Mouse (Mus musculus): ENCODE measurements around the gene Klrb1. TPM values are rescaled to one million over a fixed set of nuclear protein-coding genes. Genes with fewer than 3 reads are reported as not detected.
"Not testable (repeated sequence)": the region's sequence is repeated elsewhere in the genome, so short reads cannot be mapped to it uniquely, and the experiment has no call there.

Gene Klrb1
- polyA plus RNA-seq (2015; fragmentation: Nextera tagmentation; extraction: Ambion mirVana), result not detected in 2 replicates

DNA sequence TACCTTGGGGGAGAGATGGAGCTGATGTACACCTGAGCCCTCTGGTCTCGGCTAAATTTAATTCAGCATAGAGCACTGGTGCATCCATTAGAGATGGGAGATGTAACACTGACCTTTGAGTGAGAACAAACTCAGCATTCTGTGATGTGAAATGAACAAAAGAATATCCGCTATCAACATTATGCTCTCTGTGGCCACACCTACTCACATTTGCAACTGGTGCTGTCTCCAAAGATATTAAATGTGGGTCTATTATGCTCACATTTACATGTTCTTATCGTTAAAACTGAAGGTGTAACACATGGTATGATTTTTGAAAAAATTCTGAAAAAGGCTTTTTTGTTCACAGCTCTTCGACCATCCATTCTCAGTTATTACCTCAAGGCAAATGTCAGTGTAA, at the start of gene Klrb1:
Gene Klrb1, minus strand, starts transcription at position 101 of the 400 bp plus-strand sequence.
- Histone ChIP-seq H3K9ac (no peak within 1 kb of the TSS), H3K27me3 (replicated peaks) (no peaks in the 10 kb centered on the region), H3K4me1 (no peaks in the 10 kb centered on the region), H3K4me3 (replicated peaks) (no peak within 1 kb of the TSS), H3K4me2 (no peak within 1 kb of the TSS), H3K27ac (no peak within 1 kb of the TSS), H3K9me3 (no peaks in the 10 kb centered on the region), H3K36me3 (no peaks in the 10 kb centered on the region)
- 81% methylated on average over 4 of the region's 4 CpGs for WGBS
- no peak for ATAC-seq (ENCODE audit: insufficient read depth, low FRiP score, low read depth)

DNA sequence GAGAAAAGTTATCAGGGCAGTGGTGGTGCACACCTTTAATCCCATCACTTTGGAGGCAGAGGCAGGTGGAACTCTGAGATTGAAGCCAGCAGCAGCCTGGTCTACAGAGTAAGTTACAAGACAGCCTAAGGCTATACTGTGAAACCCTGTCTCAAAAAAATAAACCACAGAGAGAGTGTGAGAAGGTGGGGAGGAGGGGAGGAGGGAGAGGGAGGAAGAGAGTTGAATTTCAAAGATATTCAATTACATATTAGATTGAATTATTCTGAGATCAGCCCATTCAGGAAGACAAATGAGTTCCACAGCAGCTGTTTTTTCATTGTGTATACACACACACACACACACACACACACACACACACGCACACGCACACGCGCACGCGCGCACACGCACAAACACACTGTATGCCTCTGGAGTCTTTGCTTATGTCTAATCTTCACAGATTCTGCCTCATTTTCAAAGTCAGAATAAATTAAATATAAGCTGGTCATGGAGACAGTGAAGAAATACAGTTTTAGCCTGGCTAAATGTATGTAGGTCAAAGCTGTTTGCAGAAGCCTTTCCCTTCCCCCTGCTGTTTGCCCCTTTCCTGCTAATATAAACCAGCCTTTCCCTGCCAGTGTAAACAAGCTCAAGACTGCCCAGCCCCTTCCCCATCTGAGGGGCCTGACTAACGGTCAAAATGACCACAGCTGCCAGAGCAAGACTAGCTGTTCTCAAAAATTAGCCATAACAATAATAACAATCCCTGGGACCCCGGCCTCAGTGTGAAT, 46.8 kb upstream of the Klrb1 start:
- WGBS, result 51% methylated on average over 10 of the region's 10 CpGs
- Histone ChIP-seq H3K4me3 (replicated peaks) (no peak overlapping the region), H3K4me2 (peak overlapping the region; percentile 23), H3K27me3 (replicated peaks) (no peaks in the 10 kb centered on the region), H3K4me1 (no peaks in the 10 kb centered on the region), H3K27ac (peak overlapping the region; percentile 65), H3K9ac (no peak overlapping the region), H3K9me3 (no peaks in the 10 kb centered on the region), H3K36me3 (no peaks in the 10 kb centered on the region)
- peak; percentile 44; the same call in 1 of the 2 replicates for ATAC-seq (ENCODE audit: insufficient read depth, low FRiP score, low read depth)

DNA sequence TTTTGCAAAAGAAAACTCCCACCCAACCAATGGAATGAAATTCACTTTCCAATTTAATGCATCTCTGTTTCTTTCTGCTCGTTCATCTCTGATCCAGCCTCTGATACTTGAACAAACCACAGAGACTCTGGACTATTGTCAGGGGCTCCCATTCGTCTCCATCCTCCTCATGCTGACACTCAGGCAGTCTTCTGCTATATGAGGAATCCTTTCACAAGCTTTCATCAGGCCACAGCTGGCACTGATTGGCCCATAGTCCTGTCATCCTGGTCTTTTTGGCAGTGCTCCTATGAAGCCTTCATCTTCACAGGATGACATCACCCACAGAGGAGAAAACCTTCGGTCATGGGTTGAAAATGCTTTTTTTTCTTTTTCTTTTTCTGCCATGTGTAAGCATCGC, 45.2 kb upstream of the Klrb1 start:
- ATAC-seq (ENCODE audit: insufficient read depth, low FRiP score, low read depth), result no peak
- Histone ChIP-seq H3K27me3 (replicated peaks) (no peaks in the 10 kb centered on the region), H3K4me3 (replicated peaks) (no peak overlapping the region), H3K4me2 (no peak overlapping the region), H3K4me1 (no peaks in the 10 kb centered on the region), H3K9ac (no peak overlapping the region), H3K27ac (no peak overlapping the region), H3K36me3 (no peaks in the 10 kb centered on the region), H3K9me3 (no peaks in the 10 kb centered on the region)
- WGBS, result 80% methylated on average over 4 of the region's 4 CpGs

DNA sequence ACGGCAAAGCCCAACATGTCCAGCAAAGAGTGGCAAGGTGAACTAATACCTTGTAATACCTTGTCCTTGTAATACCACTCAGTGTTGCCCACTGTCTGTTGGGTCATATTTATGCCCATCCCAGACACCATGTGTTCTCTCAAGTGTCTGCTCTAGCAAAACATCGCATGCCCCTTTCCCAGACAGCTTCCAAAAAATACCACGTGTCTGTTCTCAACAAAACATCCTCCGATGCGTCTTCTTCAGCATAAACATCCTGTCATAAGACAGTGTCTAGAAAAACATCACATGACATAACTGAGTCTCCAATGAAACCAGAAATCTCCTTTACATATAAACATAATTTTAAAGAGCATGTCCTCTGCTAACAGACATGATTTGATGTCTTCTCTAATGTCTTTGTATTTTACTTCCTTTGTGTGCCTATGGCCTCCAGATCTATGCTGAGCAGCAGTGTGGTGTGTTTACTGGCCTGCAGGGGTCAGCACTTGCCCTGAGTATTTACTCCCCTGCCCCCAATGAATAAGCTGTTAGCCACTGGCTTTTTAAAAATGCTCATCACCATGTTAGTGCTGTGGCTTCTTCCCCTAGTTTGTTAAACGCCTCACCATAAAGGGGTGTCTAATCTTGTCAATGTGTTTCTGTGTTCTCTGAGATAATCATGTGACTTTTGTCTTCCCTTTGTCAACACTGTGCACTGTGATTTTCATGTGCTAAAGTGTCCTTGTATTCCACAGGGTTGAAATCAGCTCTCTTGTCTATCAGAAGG, 43.8 kb upstream of the Klrb1 start:
- not testable (repeated sequence) for H3K4me2 ChIP-seq; H3K9me3 ChIP-seq; H3K27me3 ChIP-seq (replicated peaks); H3K4me1 ChIP-seq; H3K9ac ChIP-seq; H3K4me3 ChIP-seq (replicated peaks); H3K36me3 ChIP-seq; ATAC-seq (ENCODE audit: insufficient read depth, low FRiP score, low read depth); H3K27ac ChIP-seq
- 54% methylated on average over 6 of the region's 6 CpGs for WGBS

DNA sequence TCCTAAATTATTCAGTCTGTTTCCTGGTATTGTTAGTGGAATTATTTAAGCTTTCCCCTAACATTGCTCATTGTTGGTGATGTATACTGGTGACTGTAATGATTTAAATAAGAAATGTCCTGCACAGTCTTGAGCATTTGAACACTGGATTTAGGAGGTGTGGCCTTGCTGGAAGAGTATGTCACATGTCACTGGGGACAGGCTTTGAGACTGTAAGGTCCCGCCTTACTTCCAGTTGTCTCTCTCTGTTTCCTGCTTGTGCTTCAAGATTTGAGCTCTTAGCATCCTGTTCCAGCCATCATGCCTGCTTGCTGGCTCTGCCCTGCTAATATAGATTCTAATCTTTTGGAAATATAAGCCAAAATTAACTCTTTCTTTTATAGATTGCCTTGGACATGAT, 42.4 kb upstream of the Klrb1 start:
- Histone ChIP-seq H3K27me3 (replicated peaks) (no peaks in the 10 kb centered on the region), H3K9ac (no peak overlapping the region), H3K4me2 (no peak overlapping the region), H3K4me3 (replicated peaks) (no peak overlapping the region), H3K36me3 (no peaks in the 10 kb centered on the region), H3K27ac (no peak overlapping the region), H3K9me3 (no peaks in the 10 kb centered on the region), H3K4me1 (no peaks in the 10 kb centered on the region; the same call in 1 of the 2 replicates)
- ATAC-seq (ENCODE audit: insufficient read depth, low FRiP score, low read depth), result no peak
- 87% methylated on average over 1 of the region's 1 CpGs for WGBS

DNA sequence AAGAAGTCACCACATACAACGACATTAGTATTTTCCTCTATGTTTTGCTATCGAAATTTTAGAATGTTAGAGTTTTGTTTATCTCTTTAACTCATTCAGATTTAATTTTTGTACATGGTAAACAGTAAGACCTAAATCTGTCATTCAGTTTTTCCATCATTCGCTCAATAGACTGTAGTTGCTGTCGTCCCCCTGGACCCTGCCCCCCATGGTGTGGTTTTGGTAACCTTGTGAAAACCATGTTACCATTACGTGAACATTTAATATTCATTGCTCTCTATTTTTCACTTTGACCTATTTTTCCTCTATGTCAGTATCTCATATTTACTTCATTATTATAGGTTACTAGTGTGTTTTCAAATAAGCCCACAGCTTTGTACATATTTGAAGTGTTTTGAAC, 41.7 kb upstream of the Klrb1 start:
- no peak for ATAC-seq (ENCODE audit: insufficient read depth, low FRiP score, low read depth)
- H3K27me3 ChIP-seq (replicated peaks), result no peaks in the 10 kb centered on the region
- peak overlapping the region; percentile 44 for H3K4me2 ChIP-seq
- H3K4me3 ChIP-seq (replicated peaks), result peak overlapping the region; percentile 40
- no peaks in the 10 kb centered on the region for H3K36me3 ChIP-seq
- 23% methylated on average over 5 of the region's 5 CpGs for WGBS
- H3K9me3 ChIP-seq, result no peaks in the 10 kb centered on the region
- H3K27ac ChIP-seq, result peak overlapping the region; percentile 21; the same call in 1 of the 2 replicates
- H3K4me1 ChIP-seq, result no peaks in the 10 kb centered on the region; the same call in 1 of the 2 replicates
- H3K9ac ChIP-seq, result peak overlapping the region; percentile 2; the same call in 1 of the 2 replicates

DNA sequence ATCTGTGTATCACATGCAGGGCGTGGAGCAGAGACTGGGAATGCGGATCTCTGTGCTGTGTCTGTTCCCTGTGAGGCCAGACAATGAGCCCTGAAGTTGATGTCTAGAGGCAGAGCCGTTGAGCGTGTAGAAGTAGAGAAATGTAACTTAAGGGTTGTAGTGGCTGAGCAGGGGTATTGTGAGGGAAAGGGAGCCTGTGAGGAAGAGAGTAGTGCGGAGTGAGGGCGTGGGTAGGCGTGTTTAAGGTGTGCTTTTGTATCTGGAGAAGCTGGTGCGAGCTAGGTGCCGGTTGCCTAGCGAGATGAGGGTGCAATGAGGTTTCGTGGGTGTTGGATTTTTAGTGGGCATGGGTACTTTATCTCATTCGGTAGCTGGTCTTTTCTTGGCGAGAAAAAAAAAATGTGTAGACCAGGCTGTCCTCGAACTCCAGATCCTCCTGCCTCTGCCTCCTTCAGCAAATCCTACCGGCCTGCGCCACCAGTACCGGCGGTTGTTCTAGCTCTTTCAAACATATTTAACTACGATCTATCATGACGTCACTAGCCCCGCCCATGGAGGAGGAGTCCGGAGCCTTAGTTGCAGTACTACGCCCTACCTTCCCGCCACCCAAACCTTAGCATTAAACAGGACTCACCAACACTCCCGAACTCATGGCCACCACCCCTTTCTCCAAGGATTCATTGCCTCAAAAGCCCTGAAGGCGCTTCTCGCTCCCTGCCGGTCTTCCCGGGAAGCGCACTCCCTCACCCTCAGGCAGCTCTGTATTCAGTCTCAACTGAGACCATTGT, 41.1 kb upstream of the Klrb1 start:
- peak overlapping the region; percentile 57 for H3K4me3 ChIP-seq (replicated peaks)
- no peaks in the 10 kb centered on the region for H3K27me3 ChIP-seq (replicated peaks)
- no peaks in the 10 kb centered on the region for H3K9me3 ChIP-seq
- H3K4me1 ChIP-seq, result no peaks in the 10 kb centered on the region; the same call in 1 of the 2 replicates
- 2% methylated on average over 30 of the region's 30 CpGs for WGBS
- peak overlapping the region; percentile 77 for H3K27ac ChIP-seq
- H3K9ac ChIP-seq, result peak overlapping the region; percentile 32; the same call in 1 of the 2 replicates
- H3K36me3 ChIP-seq, result no peaks in the 10 kb centered on the region
- peak; percentile 94 for ATAC-seq (ENCODE audit: insufficient read depth, low FRiP score, low read depth)
- peak overlapping the region; percentile 70 for H3K4me2 ChIP-seq

DNA sequence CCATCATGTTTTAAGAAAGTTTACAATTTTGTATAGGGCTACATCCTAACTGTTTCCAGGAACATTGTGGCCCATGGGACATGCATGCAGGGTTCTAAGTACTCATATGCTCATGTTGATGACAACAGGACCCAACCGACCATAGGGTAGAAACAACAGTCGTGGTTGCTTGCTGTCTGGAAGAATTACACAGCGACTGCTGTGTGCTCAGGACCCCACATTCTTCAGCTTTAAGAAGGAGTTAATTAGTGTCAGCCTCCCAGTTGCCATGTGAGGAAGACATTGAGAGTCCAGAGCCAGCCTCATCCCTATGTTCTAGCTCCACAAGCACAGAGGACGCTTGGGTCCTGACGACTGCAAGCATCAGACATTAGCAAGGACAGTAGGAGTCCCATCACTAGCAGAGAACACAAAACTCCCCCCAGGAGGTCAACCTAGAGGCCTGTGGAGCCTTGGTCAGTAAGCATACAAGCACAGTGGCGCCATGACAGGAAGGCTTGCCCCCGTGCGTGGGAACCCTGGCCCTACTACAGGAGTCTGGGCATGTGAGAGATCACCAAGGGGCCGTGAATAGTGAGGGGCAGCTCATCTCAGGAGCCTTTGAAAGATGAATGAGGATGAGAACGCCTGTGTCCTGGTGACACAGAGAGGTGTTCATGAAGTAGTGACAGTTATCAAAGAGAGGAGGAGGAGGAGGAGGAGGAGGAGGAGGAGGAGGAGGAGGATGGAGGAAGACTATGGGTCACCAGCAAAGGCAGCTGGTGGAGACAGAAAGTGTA, 40.2 kb upstream of the Klrb1 start:
- H3K4me3 ChIP-seq (replicated peaks), result peak overlapping the region; percentile 57
- peak overlapping the region; percentile 70 for H3K4me2 ChIP-seq
- H3K27ac ChIP-seq; H3K27me3 ChIP-seq (replicated peaks); H3K4me1 ChIP-seq; H3K36me3 ChIP-seq; H3K9me3 ChIP-seq; H3K9ac ChIP-seq; ATAC-seq (ENCODE audit: insufficient read depth, low FRiP score, low read depth): not testable (repeated sequence)
- 75% methylated on average over 10 of the region's 10 CpGs for WGBS

DNA sequence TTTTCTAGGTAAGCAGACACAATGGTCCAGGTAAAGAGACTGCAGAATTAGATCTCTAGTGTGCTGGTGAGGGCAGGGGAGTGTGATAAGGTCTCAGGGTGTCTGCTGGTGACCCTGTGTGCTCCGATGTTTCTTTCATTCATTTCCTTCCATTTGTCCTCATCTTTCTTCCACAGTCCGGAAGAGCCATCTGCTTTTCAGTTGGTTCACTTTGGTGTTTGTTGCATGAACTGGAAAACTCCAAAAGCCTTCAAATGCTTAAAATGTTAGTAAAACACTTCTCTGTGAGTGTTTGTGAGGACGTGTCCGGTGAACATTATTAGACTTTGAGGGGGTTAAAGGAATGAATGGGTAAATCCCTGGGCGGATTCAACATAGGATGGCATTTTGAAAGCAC, 38.3 kb upstream of the Klrb1 start:
- peak overlapping the region; percentile 35; the same call in 1 of the 2 replicates for H3K27ac ChIP-seq
- peak overlapping the region; percentile 50 for H3K4me2 ChIP-seq
- ATAC-seq (ENCODE audit: insufficient read depth, low FRiP score, low read depth), result no peak
- H3K36me3 ChIP-seq, result no peaks in the 10 kb centered on the region
- WGBS, result 33% methylated on average over 5 of the region's 5 CpGs
- H3K27me3 ChIP-seq (replicated peaks), result no peaks in the 10 kb centered on the region
- no peak overlapping the region for H3K9ac ChIP-seq
- H3K4me1 ChIP-seq, result no peaks in the 10 kb centered on the region; the same call in 1 of the 2 replicates
- H3K4me3 ChIP-seq (replicated peaks), result peak overlapping the region; percentile 67
- H3K9me3 ChIP-seq, result no peaks in the 10 kb centered on the region

DNA sequence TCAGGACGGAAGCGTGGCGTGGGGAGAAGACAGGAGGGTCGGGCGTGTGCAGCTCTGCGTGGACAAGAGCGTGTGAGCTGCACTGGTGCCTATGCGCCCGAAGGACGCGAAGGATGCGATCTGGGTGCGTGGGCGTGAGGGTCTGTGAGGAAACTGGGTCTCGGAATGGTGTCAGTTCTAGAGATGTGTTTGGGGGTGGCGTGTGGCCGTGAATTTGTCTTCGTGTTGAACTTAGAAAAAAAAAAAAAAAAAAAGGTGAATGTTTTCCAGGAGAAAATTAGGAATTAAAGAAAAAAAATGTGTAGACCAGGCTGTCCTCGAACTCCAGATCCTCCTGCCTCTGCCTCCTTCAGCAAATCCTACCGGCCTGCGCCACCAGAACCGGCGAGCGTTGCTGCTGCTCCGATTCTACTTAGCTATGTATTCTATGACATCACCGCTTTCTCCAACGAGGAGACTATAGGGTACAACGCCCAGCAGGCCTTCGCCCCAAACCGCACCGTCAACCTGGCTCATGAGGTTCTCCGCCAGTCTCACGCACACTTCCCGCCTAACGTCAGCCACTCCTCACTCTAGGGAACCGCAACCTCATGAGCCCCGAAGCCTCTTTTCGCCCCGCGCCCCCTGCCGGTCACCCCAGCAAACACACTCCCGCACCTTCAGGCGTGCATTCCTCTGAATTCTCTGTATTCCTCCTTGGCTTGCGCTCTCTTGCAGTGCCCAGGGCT, 37.7 kb upstream of the Klrb1 start:
- peak overlapping the region; percentile 52; the same call in 1 of the 2 replicates for H3K9ac ChIP-seq
- under 1% methylated on average over 44 of the region's 44 CpGs for WGBS
- peak overlapping the region; percentile 67 for H3K4me3 ChIP-seq (replicated peaks)
- peak overlapping the region; percentile 91 for H3K27ac ChIP-seq
- not testable (repeated sequence) for H3K27me3 ChIP-seq (replicated peaks); H3K4me1 ChIP-seq; H3K9me3 ChIP-seq; H3K36me3 ChIP-seq
- peak; percentile 59 for ATAC-seq (ENCODE audit: insufficient read depth, low FRiP score, low read depth)
- peak overlapping the region; percentile 50 for H3K4me2 ChIP-seq
